23 mouse cellular contexts compared by ENCODE assay signal in the genomic region with DNA sequence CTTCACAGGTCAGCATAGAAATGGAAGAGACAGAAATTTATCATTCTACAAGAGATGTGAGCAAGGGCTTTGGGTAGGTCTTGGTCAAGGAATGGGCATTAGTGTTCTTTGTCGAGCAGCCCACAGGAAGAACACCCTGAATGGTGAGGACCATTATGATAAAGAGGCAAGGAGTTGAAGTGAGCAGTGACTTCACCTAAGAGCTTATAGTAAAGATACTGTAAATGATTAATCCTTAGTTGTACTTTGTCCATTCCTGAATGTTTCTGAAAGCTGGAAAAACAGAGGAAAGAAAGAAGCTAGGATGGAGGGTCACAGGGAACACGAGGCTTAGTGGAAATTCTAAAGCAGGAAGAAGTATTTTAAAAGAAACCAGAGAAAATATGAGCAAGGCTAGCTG.
"Had no signal": no experiment of that assay in that cellular context is flagged by ENCODE, and none has a peak within 500 bp of the region (broad histone marks: within the 10 kb centered on the region; RNA-seq: fewer than 3 reads in every experiment).

No protein-coding gene starts in this region.

- ATAC-seq: hindbrain, embryonic 16.5 days; inflammation-experienced regulatory T-cells, adult 6 months; liver, embryonic 12.5 days had no signal

- H3K4me3 ChIP-seq: gastrocnemius, adult 2 months; heart, embryonic 10.5 days; heart, embryonic 12.5 days; hindbrain, embryonic 10.5 days; hindbrain, embryonic 12.5 days; limb, embryonic 13.5 days; limb, embryonic 15.5 days; liver, embryonic 12.5 days had no signal

- DNase-seq: gastrocnemius, adult 2 months; gastrocnemius, postnatal 10 days; gastrocnemius, postnatal 25 days; heart, adult 18-20 months; heart, postnatal 10 days; heart, postnatal 4 days; kidney, adult 11 months; kidney, adult 2 months; layer of hippocampus, adult 9-11 months; layer of hippocampus, postnatal 36 days; left cerebral cortex, postnatal 4 days had no signal

- H3K4me1 ChIP-seq: heart, embryonic 10.5 days; heart, embryonic 12.5 days; hindbrain, embryonic 10.5 days; hindbrain, embryonic 12.5 days; limb, embryonic 13.5 days; limb, embryonic 15.5 days; liver, embryonic 12.5 days had no signal

- H3K9ac ChIP-seq: heart, embryonic 12.5 days; hindbrain, embryonic 12.5 days; hindbrain, embryonic 14.5 days; limb, embryonic 13.5 days; limb, embryonic 15.5 days; liver, embryonic 12.5 days; liver, embryonic 14.5 days had no signal

- H3K4me2 ChIP-seq: heart, embryonic 12.5 days; hindbrain, embryonic 12.5 days; hindbrain, embryonic 14.5 days; limb, embryonic 13.5 days; limb, embryonic 15.5 days; liver, embryonic 12.5 days had no signal

- H3K27me3 ChIP-seq: heart, embryonic 12.5 days; hindbrain, embryonic 12.5 days; limb, embryonic 13.5 days; limb, embryonic 15.5 days; liver, embryonic 12.5 days had no signal

- H3K36me3 ChIP-seq: heart, embryonic 10.5 days; heart, embryonic 12.5 days; hindbrain, embryonic 10.5 days; hindbrain, embryonic 12.5 days; limb, embryonic 13.5 days; limb, embryonic 15.5 days; liver, embryonic 12.5 days had no signal

- H3K27ac ChIP-seq: gastrocnemius, adult 2 months; heart, embryonic 10.5 days; hindbrain, embryonic 10.5 days; hindbrain, embryonic 12.5 days; hindbrain, embryonic 14.5 days; kidney, postnatal 0 days; limb, embryonic 13.5 days; limb, embryonic 15.5 days; liver, embryonic 12.5 days; liver, embryonic 14.5 days had no signal

- H3K9me3 ChIP-seq: heart, embryonic 10.5 days; heart, embryonic 12.5 days; hindbrain, embryonic 10.5 days; hindbrain, embryonic 12.5 days; limb, embryonic 13.5 days; limb, embryonic 15.5 days; liver, embryonic 12.5 days had no signal
